Mouse (Mus musculus) E14TG2a.4 (cell line): ENCODE results near the gene Rhob.

Experiments
- H3K27me3 ChIP-seq: 2 replicates; pipeline ENCODE4 v1.6.1; 2014; ENCODE audit warnings: low read length, control low read depth; ENCODE audit not compliant: insufficient read depth
- H3K36me3 ChIP-seq: 2 replicates; pipeline ENCODE4 v1.6.1; 2014; ENCODE audit warnings: low read length, control low read depth; ENCODE audit not compliant: insufficient read depth
- H3K4me1 ChIP-seq: replicated peaks from 2 replicates; pipeline ENCODE4 v1.6.1; 2014; ENCODE audit warnings: low read depth, low read length, control low read depth
- H3K4me3 ChIP-seq: replicated peaks from 2 replicates; pipeline ENCODE4 v1.5.1; 2014; ENCODE audit warnings: mild to moderate bottlenecking, low read length
- H3K9me3 ChIP-seq: 2 replicates; pipeline ENCODE4 v1.6.1; 2014; ENCODE audit warnings: low read length, control low read depth
- CTCF ChIP-seq: conservative IDR thresholded peaks from 2 replicates; pipeline ENCODE4 v1.5.1; 2014; ENCODE audit warnings: low read length
- NANOG ChIP-seq: IDR thresholded peaks from 2 replicates; pipeline ENCODE4 v1.6.1; 2014; ENCODE audit warnings: borderline replicate concordance, low read length, mixed read lengths
- POU5F1 ChIP-seq: IDR thresholded peaks from 2 replicates; pipeline ENCODE4 v1.6.1; 2014; ENCODE audit warnings: low read length, borderline replicate concordance

Gene Rhob

GRCm38 (mm10) chr12:8452766-8453621 lies 46.8 kb downstream of the Rhob start:
- Histone ChIP-seq H3K27me3 (0 out of 2 replicates have a peak, but pooled peaks cover 3% of the 10 kb centered on the region), H3K9me3 (no peaks in the 10 kb centered on the region), H3K4me3 (no peak overlapping the region), H3K36me3 (no peaks in the 10 kb centered on the region), H3K4me1 (0 out of 2 replicates have a peak, but pooled peaks cover 4% of the 10 kb centered on the region)
- no peak for TF ChIP-seq NANOG
- no peak for TF ChIP-seq CTCF
- TF ChIP-seq POU5F1: no peak

- TF ChIP-seq CTCF (no peak), POU5F1 (no peak), NANOG (no peak)
Observed at GRCm38 (mm10) chr12:8451571-8452485, 48.0 kb downstream of the Rhob start.

GRCm38 (mm10) chr12:8450639-8451038 lies 49.2 kb downstream of the Rhob start:
- TF ChIP-seq POU5F1: no peak
- no peak for TF ChIP-seq NANOG
- no peak for TF ChIP-seq CTCF
- no peaks in the 10 kb centered on the region for H3K9me3 ChIP-seq
- H3K4me1 ChIP-seq: no peaks in the 10 kb centered on the region
- no peak overlapping the region for H3K4me3 ChIP-seq
- no peaks in the 10 kb centered on the region for H3K36me3 ChIP-seq
- H3K27me3 ChIP-seq: 0 out of 2 replicates have a peak, but pooled peaks cover 3% of the 10 kb centered on the region

More at GRCm38 (mm10) chr12:8451571-8452485, 48.0 kb downstream of the Rhob start:
- H3K36me3 ChIP-seq: no peaks in the 10 kb centered on the region
- 0 out of 2 replicates have a peak, but pooled peaks cover 3% of the 10 kb centered on the region for H3K27me3 ChIP-seq
- H3K9me3 ChIP-seq: no peaks in the 10 kb centered on the region
- H3K4me1 ChIP-seq: no peaks in the 10 kb centered on the region
- no peak overlapping the region for H3K4me3 ChIP-seq

DNA sequence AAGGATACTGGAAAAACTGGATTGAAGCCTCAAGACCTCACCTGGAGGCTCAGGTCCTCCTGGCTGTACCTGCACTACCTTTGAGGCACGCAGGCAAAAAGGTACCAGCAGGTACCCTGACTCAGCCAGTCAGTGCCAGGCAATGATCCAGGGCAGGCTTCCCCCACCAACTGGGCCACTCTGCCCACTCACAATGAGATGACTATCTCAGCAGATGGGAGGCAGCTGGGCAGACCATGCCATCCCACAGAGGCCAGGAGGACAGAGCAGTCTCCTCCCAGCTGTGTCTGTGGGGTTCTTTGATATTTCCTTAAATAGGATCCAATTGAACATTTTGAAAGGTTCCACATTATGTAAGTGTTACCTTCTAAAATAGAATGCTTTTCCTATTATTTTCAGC lies 49.8 kb downstream of the Rhob start:
- Histone ChIP-seq H3K4me3 (no peak overlapping the region), H3K4me1 (no peaks in the 10 kb centered on the region), H3K9me3 (no peaks in the 10 kb centered on the region), H3K36me3 (no peaks in the 10 kb centered on the region), H3K27me3 (peaks cover 6% of the 10 kb centered on the region; the same call in 1 of the 2 replicates)
- no peak for TF ChIP-seq NANOG
